ENCODE assay signal across 11 mouse cellular contexts in the genomic region with DNA sequence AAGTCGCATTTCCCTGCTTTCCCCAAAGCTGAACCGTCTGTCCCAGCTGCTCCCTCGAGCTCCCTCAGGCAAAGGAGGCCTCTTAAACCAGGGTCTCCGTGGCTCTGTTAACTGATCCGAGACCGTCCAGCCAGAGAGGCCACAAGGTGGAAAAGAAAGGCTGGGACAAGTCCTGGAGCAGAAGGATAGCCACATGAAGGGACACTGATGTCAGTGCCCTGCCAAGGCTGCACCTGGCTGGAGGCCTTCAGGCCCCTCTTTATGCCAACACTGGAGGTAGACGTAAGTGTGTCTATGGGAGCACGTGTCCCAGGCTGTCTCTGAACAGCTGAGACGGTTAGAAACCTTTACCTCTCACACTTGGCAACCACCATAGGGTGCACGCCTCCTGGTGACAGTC. TPM values are rescaled to one million over a fixed set of nuclear protein-coding genes. Genes with fewer than 3 reads are reported as not detected.
A peak's percentile ranks its signal among the peaks of the same experiment; 100 is the strongest.
DNase-seq lines count a peak whose midpoint lies in the region; ATAC-seq and TF ChIP-seq lines count a peak whose summit lies in the region.
"Had no signal": no experiment of that assay in that cellular context is flagged by ENCODE, and none has a peak within 500 bp of the region (broad histone marks: within the 10 kb centered on the region; RNA-seq: fewer than 3 reads in every experiment).

No protein-coding gene starts in this region.

- DNase-seq in heart, adult 11 months, result peak; percentile 88
- no peak for DNase-seq in heart, postnatal 10 days
- DNase-seq in lung, embryonic 14.5 days, result no peak
- DNase-seq in lung, postnatal 25 days (ENCODE audit: low spot score), result no peak
- DNase-seq in gastrocnemius, adult 18-20 months (ENCODE audit: low spot score), result no peak
- no peak for DNase-seq in Muller cell, postnatal 12 days (ENCODE audit: inconsistent ontology term)
- DNase-seq: gastrocnemius, postnatal 25 days; layer of hippocampus, adult 9-11 months had no signal

- no peaks in the 10 kb centered on the region for H3K9me3 ChIP-seq in lung, embryonic 14.5 days (ENCODE audit: low read depth, low read length)
- no peaks in the 10 kb centered on the region for H3K9me3 ChIP-seq in embryonic facial prominence, embryonic 12.5 days
- no peaks in the 10 kb centered on the region for H3K9me3 ChIP-seq in liver, embryonic 15.5 days (replicated peaks)
- H3K9me3 ChIP-seq: megakaryocyte, embryonic 14.5 days had no signal

- no peak overlapping the region for H3K4me3 ChIP-seq in lung, embryonic 14.5 days (ENCODE audit: low read depth, low read length)
- no peak overlapping the region for H3K4me3 ChIP-seq in embryonic facial prominence, embryonic 12.5 days
- H3K4me3 ChIP-seq in liver, embryonic 15.5 days (replicated peaks), result no peak overlapping the region
- H3K4me3 ChIP-seq: megakaryocyte, embryonic 14.5 days had no signal

- 0 out of 2 replicates have a peak, but pooled peaks cover 3% of the 10 kb centered on the region for H3K36me3 ChIP-seq in lung, embryonic 14.5 days (ENCODE audit: insufficient read depth)
- H3K36me3 ChIP-seq in embryonic facial prominence, embryonic 12.5 days, result peaks cover 26% of the 10 kb centered on the region
- H3K36me3 ChIP-seq in liver, embryonic 15.5 days (replicated peaks), result peaks cover 8% of the 10 kb centered on the region; the same call in 1 of the 2 replicates

- peaks cover 21% of the 10 kb centered on the region for H3K4me1 ChIP-seq in lung, embryonic 14.5 days (ENCODE audit: insufficient read depth)
- H3K4me1 ChIP-seq in embryonic facial prominence, embryonic 12.5 days, result peaks cover 48% of the 10 kb centered on the region
- peaks cover 24% of the 10 kb centered on the region for H3K4me1 ChIP-seq in liver, embryonic 15.5 days (replicated peaks)

- ATAC-seq in lung, embryonic 14.5 days (ENCODE audit: insufficient read depth), result no peak
- ATAC-seq in embryonic facial prominence, embryonic 12.5 days (ENCODE audit: insufficient number of reproducible peaks, insufficient read depth, low FRiP score, low TSS enrichment), result no peak
- no peak for ATAC-seq in liver, embryonic 15.5 days (ENCODE audit: insufficient read depth)

- peak overlapping the region; percentile 91; the same call in 1 of the 2 replicates for H3K27ac ChIP-seq in lung, embryonic 14.5 days (ENCODE audit: low read depth)
- H3K27ac ChIP-seq in embryonic facial prominence, embryonic 12.5 days, result peak overlapping the region; percentile 89; the same call in 1 of the 2 replicates
- 0 out of 2 replicates have a peak overlapping the region, but pooled peaks have one; percentile 33 for H3K27ac ChIP-seq in liver, embryonic 15.5 days (replicated peaks)

- WGBS in lung, embryonic 14.5 days, result 65% methylated on average over 10 of the region's 10 CpGs
- 53% methylated on average over 10 of the region's 10 CpGs for WGBS in embryonic facial prominence, embryonic 12.5 days
- 66% methylated on average over 10 of the region's 10 CpGs for WGBS in liver, embryonic 15.5 days (ENCODE audit: insufficient replicate concordance)

- H3K4me2 ChIP-seq in lung, embryonic 14.5 days, result no peak overlapping the region
- H3K4me2 ChIP-seq in embryonic facial prominence, embryonic 12.5 days (replicated peaks), result no peak overlapping the region
- H3K4me2 ChIP-seq in liver, embryonic 15.5 days, result no peak overlapping the region

- H3K27me3 ChIP-seq in lung, embryonic 14.5 days (ENCODE audit: insufficient read depth, low read length), result peaks cover 8% of the 10 kb centered on the region
- no peaks in the 10 kb centered on the region for H3K27me3 ChIP-seq in embryonic facial prominence, embryonic 12.5 days
- no peaks in the 10 kb centered on the region for H3K27me3 ChIP-seq in liver, embryonic 15.5 days

- no peak overlapping the region for H3K9ac ChIP-seq in lung, embryonic 14.5 days
- no peak overlapping the region for H3K9ac ChIP-seq in embryonic facial prominence, embryonic 12.5 days
- H3K9ac ChIP-seq in liver, embryonic 15.5 days, result no peak overlapping the region

- intact Hi-C loops in heart, postnatal 10 days (cut with DNase I), result no loop called here

- TF ChIP-seq CTCF in lung, embryonic 14.5 days (IDR thresholded peaks at IDR 0.05; ENCODE audit: low read depth), result no peak

RNA-seq across cellular contexts. Expression of gene Ece1, which starts 57.1 kb away (rescaled TPM):
- 100 to 1,000 TPM; 109 to 129 TPM for total RNA-seq in heart, postnatal 10 days (2021)
- 59.3 and 71.2 TPM in 2 replicates for polyA plus RNA-seq in lung, embryonic 14.5 days (2014; fragmentation: Nextera tagmentation; extraction: Ambion mirVana)
- polyA plus RNA-seq in embryonic facial prominence, embryonic 12.5 days (2016; fragmentation: Nextera tagmentation; extraction: Ambion mirVana), result 32.6 and 36.7 TPM in 2 replicates
- 15.1 and 17.0 TPM in 2 replicates for polyA plus RNA-seq in liver, embryonic 15.5 days (2015; fragmentation: Nextera tagmentation; extraction: Ambion mirVana)
- total RNA-seq in gastrocnemius, adult 18-20 months (2021), result 10 to 100 TPM; 65.0 to 78.0 TPM

Comparison
In these comparisons a context has a peak if more than half of its experiments do, and no peak if none do; other contexts are left out.
1. H3K27ac ChIP-seq: peak in every context shown above with its lines; median percentile 91 in lung, embryonic 14.5 days; 89 in embryonic facial prominence, embryonic 12.5 days; 33 in liver, embryonic 15.5 days.